Mouse (Mus musculus) liver, adult (tissue): ENCODE measurements around the gene Plau.

Experiments
- GATA4 ChIP-seq: IDR thresholded peaks from 2 replicates; pipeline ENCODE4 v1.6.1; 2014; ENCODE audit warnings: mild to moderate bottlenecking, low read length; ENCODE audit not compliant: insufficient replicate concordance

Gene Plau

GRCm38 (mm10) chr14:20836171-20836904 is at the start of gene Plau:
Gene Plau, plus strand, starts transcription at chr14:20836660.
- no peak for TF ChIP-seq GATA4

GRCm38 (mm10) chr14:20788151-20788550 is 48.3 kb upstream of the Plau start:
- no peak for TF ChIP-seq GATA4

- TF ChIP-seq GATA4, result no peak
Observed at GRCm38 (mm10) chr14:20789593-20789992, 46.9 kb upstream of the Plau start.

DNA sequence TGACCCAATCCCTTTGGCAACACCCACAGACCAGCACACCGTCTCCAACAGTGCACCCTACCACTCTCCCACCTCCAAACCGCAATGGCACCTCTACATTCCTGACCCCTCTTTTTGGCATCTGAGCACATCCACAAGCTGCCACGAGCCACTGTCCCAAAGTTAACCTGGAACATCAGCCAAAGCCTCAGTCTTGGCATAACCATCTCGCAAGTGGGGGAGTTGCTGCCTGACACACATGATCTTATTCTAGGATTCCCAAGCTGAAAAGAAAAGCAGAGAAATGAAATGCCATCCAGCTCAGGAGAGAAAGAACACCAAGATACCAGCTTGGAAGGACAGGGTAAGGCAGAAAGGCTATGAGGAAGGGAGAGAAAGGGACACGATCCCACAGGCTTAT is 46.0 kb upstream of the Plau start:
- no peak for TF ChIP-seq GATA4

GRCm38 (mm10) chr14:20790996-20791395 is 45.5 kb upstream of the Plau start:
- no peak for TF ChIP-seq GATA4

DNA sequence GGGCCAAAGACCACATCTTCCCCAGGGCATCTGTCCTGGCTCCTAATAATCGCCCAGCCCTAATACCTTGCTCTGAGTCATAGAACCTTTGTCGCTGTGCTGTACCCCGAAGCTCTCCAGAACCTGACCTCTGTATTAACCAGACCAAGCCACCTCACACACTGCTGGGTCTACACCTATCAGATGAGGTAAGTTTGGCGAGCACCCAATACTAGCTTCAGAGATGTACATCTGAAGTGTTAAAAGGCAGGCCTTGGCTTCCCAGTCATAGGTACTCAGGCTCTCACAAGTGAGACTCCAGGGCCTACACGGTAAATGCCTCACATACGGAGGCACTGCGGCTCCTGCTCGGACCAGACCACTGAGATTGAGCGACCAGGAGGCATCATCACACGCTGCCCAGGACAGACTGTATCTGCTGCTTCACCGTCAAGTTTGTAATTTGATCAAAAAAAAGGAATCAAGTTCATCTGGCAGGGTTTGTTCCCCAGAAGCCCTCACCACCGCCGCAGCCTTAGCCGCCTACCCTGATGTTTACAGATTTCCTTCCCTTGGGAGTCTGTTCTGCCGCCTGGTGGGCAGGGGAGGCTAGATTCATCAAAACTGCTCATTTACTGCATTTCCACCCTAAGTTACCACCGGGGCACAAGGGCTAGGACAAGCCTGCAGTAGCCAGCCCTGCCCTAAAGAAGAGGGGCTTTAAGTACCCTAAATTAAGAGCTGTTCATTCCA is 44.8 kb upstream of the Plau start:
- TF ChIP-seq GATA4, result no peak

DNA sequence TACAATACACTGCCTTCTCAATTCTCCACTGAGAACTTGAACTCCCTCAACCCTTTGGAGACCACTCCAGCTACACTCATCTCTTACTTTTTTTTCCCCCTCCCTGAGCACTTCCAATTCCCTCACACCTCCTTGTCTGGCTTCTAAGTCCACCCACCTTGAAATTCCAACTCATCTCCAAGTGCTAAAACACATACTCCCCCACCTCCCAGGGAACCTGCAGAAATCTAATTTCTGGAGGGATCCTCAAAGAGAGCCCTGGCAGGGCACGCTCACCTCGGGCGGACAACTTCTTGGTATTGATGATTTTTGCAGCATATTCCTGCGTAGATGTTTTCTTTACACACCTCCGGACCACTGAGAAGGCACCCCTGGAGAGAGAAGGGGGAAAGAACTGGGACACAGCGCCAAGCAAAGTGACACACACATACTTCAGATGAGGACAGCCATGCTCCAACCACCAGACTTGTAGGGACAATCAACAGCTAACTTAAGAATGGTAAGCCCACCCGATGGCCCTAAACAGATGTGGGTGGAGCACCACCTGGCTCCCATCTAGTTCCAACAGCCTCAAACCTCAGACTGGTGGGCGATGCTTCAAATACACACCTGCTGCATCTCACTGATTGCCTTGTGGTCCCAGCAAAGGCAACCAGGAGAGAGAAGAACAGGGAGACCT is 44.1 kb upstream of the Plau start:
- no peak for TF ChIP-seq GATA4

- TF ChIP-seq GATA4, result no peak
Observed at GRCm38 (mm10) chr14:20792922-20793757, 43.3 kb upstream of the Plau start.

DNA sequence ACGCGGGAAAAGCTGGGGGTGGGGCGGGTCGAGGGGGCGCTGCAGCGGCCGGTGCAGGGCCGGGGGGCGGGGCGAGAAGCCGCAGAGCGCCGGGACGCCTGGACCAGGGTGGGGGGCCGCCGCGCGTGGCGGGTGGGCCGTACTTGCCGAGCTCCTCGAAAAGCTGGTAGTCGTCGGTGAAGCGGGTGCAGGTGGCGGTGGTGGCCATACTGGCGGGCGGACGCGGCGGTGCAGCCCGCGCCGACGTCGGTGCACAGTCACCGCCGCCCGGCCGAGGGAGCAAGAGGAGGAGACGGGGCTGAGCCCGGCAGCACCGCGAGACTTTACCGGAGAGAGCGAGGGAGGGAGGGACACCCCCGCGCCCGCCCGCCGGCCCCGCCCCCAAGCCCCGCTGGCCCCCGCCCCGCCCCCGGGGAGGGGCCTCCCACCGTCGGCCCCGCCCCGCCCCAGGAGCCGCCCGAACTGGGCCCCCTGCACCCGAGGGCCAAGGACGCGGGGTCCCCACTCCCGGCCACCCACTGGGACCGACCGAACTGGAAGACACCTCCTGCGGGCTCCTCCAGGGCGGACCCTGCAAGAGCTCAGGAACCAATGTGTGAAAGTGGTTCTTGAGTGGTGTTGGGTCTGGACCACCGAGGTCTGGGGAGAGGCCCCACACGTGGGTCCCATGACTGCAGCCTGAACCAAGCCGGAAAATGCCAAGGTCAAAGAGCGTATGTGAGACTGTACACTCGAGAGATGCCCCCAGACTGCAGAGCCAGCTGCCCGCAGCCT is 42.5 kb upstream of the Plau start, which contains the start of gene Camk2g:
Gene Camk2g, minus strand, starts transcription at position 331 of the 774 bp plus-strand sequence.
- TF ChIP-seq GATA4, result no peak

DNA sequence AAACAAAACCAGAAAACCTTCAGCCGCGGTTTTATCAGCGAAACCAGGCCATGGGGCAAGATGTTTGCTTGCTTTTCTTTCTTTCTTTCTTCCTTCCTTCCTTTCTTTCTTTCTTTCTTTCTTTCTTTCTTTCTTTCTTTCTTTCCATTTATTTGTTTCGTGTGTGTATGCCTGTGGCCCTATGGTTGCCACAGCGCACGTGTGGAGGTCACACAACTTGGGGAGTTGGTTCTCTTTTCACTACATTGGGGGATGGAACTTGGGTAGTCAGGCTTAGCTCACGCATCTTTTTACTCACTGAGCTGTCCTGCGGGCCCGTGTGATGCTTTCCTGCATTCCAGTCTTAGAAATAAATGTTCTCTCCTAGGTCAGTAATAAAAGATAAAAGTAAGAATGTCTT is 41.9 kb upstream of the Plau start:
- TF ChIP-seq GATA4, result no peak

- TF ChIP-seq GATA4, result no peak
Observed at GRCm38 (mm10) chr14:20795423-20796152, 40.9 kb upstream of the Plau start.

- no peak for TF ChIP-seq GATA4
Observed at GRCm38 (mm10) chr14:20796170-20796569, 40.3 kb upstream of the Plau start.

GRCm38 (mm10) chr14:20796643-20797042 is 39.8 kb upstream of the Plau start:
- TF ChIP-seq GATA4, result no peak

DNA sequence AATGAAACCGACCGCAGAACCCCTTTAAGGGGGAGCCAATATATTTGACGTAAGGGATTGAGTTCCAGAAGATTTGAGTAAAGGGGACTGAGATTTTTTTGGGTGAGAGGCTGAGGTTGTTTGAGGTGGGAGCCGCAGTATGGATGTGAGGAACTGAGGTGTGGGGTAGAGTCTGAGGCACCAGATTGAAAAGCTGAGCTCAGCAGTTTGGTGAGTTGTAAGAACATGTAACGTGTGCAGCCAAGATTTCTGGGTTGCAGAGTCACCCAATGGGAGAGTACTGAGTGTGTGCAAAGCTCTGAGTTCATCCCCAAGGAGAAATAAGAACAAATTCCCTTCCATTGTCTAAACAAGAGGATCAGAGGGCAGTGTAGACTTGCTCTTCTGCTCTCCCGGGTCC is 38.2 kb upstream of the Plau start:
- TF ChIP-seq GATA4, result no peak
